Mouse (Mus musculus): ENCODE data around the gene Rsbn1l.

- TF ChIP-seq CTCF (IDR thresholded peaks at IDR 0.05; ENCODE audit: control insufficient read depth, insufficient read depth, insufficient read length) (no peak), CEBPB (IDR thresholded peaks at IDR 0.05; ENCODE audit: low read depth) (no peak), USF1 (IDR thresholded peaks at IDR 0.05; ENCODE audit: low read depth) (no peak), MYOD1 (IDR thresholded peaks at IDR 0.05; ENCODE audit: control insufficient read depth, insufficient read length, low read depth) (no peak), MYOG (IDR thresholded peaks at IDR 0.05; ENCODE audit: control insufficient read depth, extremely low read depth, insufficient read length) (no peak)
Measured at GRCm38 (mm10) chr5:20940040-20940571, 16.1 kb downstream of the Rsbn1l start.
